Mouse (Mus musculus) adipocyte (in vitro differentiated cells): ENCODE measurements around the gene Pigb.

Source experiments
- DNase-seq: peaks from one replicate; pipeline ENCODE4 v3.0.0-alpha.2; 2016; ENCODE audit warnings: low spot score

Pigb gene

GRCm38 (mm10) chr9:72991420-72991819, 48.8 kb downstream of the Pigb start:
- DNase-seq: no peak

GRCm38 (mm10) chr9:72988706-72989105, 51.5 kb downstream of the Pigb start:
- no peak for DNase-seq

GRCm38 (mm10) chr9:72987703-72988102, 52.5 kb downstream of the Pigb start:
- DNase-seq: no peak

GRCm38 (mm10) chr9:72985250-72986220, 54.6 kb downstream of the Pigb start, which contains the start of the genes Ccpg1os and Ccpg1:
Ccpg1os (minus strand) TSS chr9:72985382.
Ccpg1 (plus strand) TSS chr9:72985429.
- peak; percentile 96 for DNase-seq

- no peak for DNase-seq
Measured at GRCm38 (mm10) chr9:72983066-72983465, 57.1 kb downstream of the Pigb start.

- DNase-seq: no peak
Measured at GRCm38 (mm10) chr9:72975242-72975641, 64.9 kb downstream of the Pigb start.

- no peak for DNase-seq
Measured at GRCm38 (mm10) chr9:72974734-72975133, 65.4 kb downstream of the Pigb start.

GRCm38 (mm10) chr9:72972984-72973383, 67.2 kb downstream of the Pigb start:
- DNase-seq: no peak

- DNase-seq: no peak
Measured at GRCm38 (mm10) chr9:72972435-72972834, 67.7 kb downstream of the Pigb start.

GRCm38 (mm10) chr9:72969874-72970273, 70.3 kb downstream of the Pigb start:
- no peak for DNase-seq

- peak; percentile 47 for DNase-seq
Measured at GRCm38 (mm10) chr9:72968349-72969061, 71.7 kb downstream of the Pigb start.

- no peak for DNase-seq
Measured at GRCm38 (mm10) chr9:72961959-72962358, 78.2 kb downstream of the Pigb start.

- DNase-seq: no peak
Measured at GRCm38 (mm10) chr9:72961346-72961745, 78.8 kb downstream of the Pigb start.

- no peak for DNase-seq
Measured at GRCm38 (mm10) chr9:72958521-72959450, 81.4 kb downstream of the Pigb start, which contains the start of the genes Dyx1c1 and Gm44503. Dyx1c1 (plus strand) TSS chr9:72958785. Gm44503 (plus strand) TSS chr9:72958852.
